Comparison of ENCODE assay signal across 8 mouse cellular contexts in the genomic region with DNA sequence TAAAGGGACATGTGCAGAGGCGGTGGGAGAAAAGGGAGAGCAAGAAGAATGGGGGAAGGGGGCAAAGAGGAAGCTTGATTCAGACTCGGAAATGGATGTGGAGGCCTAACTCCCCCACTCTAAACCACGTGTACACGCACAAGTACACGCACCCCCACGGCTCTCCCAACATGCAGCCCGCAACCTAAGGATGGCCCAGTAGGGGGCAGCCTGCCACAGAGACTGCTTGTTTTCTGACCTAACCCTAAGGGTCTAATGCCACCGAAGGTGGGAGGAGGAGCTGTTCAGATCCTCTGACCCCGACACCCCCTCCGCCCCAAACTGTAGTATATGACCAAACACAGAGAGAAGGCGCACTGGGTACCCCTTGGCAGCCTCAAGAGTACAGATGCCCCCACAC. TPM values are rescaled to one million over a fixed set of nuclear protein-coding genes. Genes with fewer than 3 reads are reported as not detected.
DNase-seq lines count a peak whose midpoint lies in the region; ATAC-seq and TF ChIP-seq lines count a peak whose summit lies in the region.

No protein-coding gene starts in this region.

- TF ChIP-seq CTCF in stomach, postnatal 0 days (IDR thresholded peaks at IDR 0.05; ENCODE audit: low read depth), result peak; percentile 74

- H3K27ac ChIP-seq in heart, embryonic 12.5 days (ENCODE audit: poor library complexity, severe bottlenecking), result no peak overlapping the region
- no peak overlapping the region for H3K27ac ChIP-seq in kidney, embryonic 16.5 days (ENCODE audit: low read length)
- H3K27ac ChIP-seq in limb, embryonic 15.5 days, result no peak overlapping the region
- H3K27ac ChIP-seq in midbrain, embryonic 16.5 days (ENCODE audit: low read length), result no peak overlapping the region
- no peak overlapping the region for H3K27ac ChIP-seq in stomach, postnatal 0 days (replicated peaks)

- H3K9ac ChIP-seq in heart, embryonic 12.5 days, result peak overlapping the region; percentile 61
- peak overlapping the region; percentile 76 for H3K9ac ChIP-seq in kidney, embryonic 16.5 days (replicated peaks; ENCODE audit: low read length)
- H3K9ac ChIP-seq in limb, embryonic 15.5 days, result 0 out of 2 replicates have a peak overlapping the region, but pooled peaks have one; percentile 23
- H3K9ac ChIP-seq in midbrain, embryonic 16.5 days (ENCODE audit: low read depth, low read length), result peak overlapping the region; percentile 74
- H3K9ac ChIP-seq in stomach, postnatal 0 days (ENCODE audit: low read length), result peak overlapping the region; percentile 61; the same call in 1 of the 2 replicates

- TF ChIP-seq EP300 in stomach, postnatal 0 days (optimal IDR thresholded peaks at IDR 0.05), result no peak

- peak overlapping the region; percentile 52 for H3K4me3 ChIP-seq in heart, embryonic 12.5 days
- peak overlapping the region; percentile 53 for H3K4me3 ChIP-seq in kidney, embryonic 16.5 days (ENCODE audit: low read length)
- H3K4me3 ChIP-seq in limb, embryonic 15.5 days, result peak overlapping the region; percentile 44
- H3K4me3 ChIP-seq in midbrain, embryonic 16.5 days (ENCODE audit: low read depth, low read length), result peak overlapping the region; percentile 47
- H3K4me3 ChIP-seq in stomach, postnatal 0 days (ENCODE audit: low read depth, low read length), result peak overlapping the region; percentile 40

- H3K27me3 ChIP-seq in heart, embryonic 12.5 days (replicated peaks), result peaks cover 23% of the 10 kb centered on the region
- peaks cover 9% of the 10 kb centered on the region; the same call in 1 of the 2 replicates for H3K27me3 ChIP-seq in kidney, embryonic 16.5 days (ENCODE audit: insufficient read depth, low read length)
- H3K27me3 ChIP-seq in limb, embryonic 15.5 days, result peaks cover 5% of the 10 kb centered on the region; the same call in 1 of the 2 replicates
- no peaks in the 10 kb centered on the region for H3K27me3 ChIP-seq in midbrain, embryonic 16.5 days (ENCODE audit: control insufficient read depth, insufficient read depth, low read depth, low read length)
- no peaks in the 10 kb centered on the region for H3K27me3 ChIP-seq in stomach, postnatal 0 days (ENCODE audit: control insufficient read depth, insufficient read depth, low read length)

- H3K4me1 ChIP-seq in heart, embryonic 12.5 days (replicated peaks), result peaks cover 18% of the 10 kb centered on the region
- peaks cover 8% of the 10 kb centered on the region for H3K4me1 ChIP-seq in kidney, embryonic 16.5 days (ENCODE audit: insufficient read depth, low read length)
- peaks cover 24% of the 10 kb centered on the region for H3K4me1 ChIP-seq in limb, embryonic 15.5 days
- peaks cover 4% of the 10 kb centered on the region; the same call in 1 of the 2 replicates for H3K4me1 ChIP-seq in midbrain, embryonic 16.5 days (ENCODE audit: control insufficient read depth, insufficient read depth, low read length)
- H3K4me1 ChIP-seq in stomach, postnatal 0 days (replicated peaks; ENCODE audit: control insufficient read depth, insufficient read depth), result peaks cover 4% of the 10 kb centered on the region; the same call in 1 of the 2 replicates

- H3K36me3 ChIP-seq in heart, embryonic 12.5 days, result no peaks in the 10 kb centered on the region
- no peaks in the 10 kb centered on the region for H3K36me3 ChIP-seq in kidney, embryonic 16.5 days (ENCODE audit: insufficient read depth, low read length)
- no peaks in the 10 kb centered on the region for H3K36me3 ChIP-seq in limb, embryonic 15.5 days
- H3K36me3 ChIP-seq in midbrain, embryonic 16.5 days (ENCODE audit: control insufficient read depth, insufficient read depth, low read length), result no peaks in the 10 kb centered on the region
- no peaks in the 10 kb centered on the region for H3K36me3 ChIP-seq in stomach, postnatal 0 days (ENCODE audit: control insufficient read depth, insufficient read depth, low read length)

- peak; percentile 45 for DNase-seq in ovary, postnatal 14 days (ENCODE audit: low spot score)
- DNase-seq in ovary, adult 18-20 months (ENCODE audit: low spot score), result no peak
- DNase-seq in embryo, embryonic 10 days (ENCODE audit: low spot score), result peak; percentile 83
- DNase-seq in stomach, postnatal 0 days (ENCODE audit: low spot score), result peak; percentile 78

- H3K9me3 ChIP-seq in heart, embryonic 12.5 days (replicated peaks), result no peaks in the 10 kb centered on the region
- no peaks in the 10 kb centered on the region for H3K9me3 ChIP-seq in kidney, embryonic 16.5 days (ENCODE audit: low read length)
- H3K9me3 ChIP-seq in limb, embryonic 15.5 days, result no peaks in the 10 kb centered on the region
- no peaks in the 10 kb centered on the region for H3K9me3 ChIP-seq in midbrain, embryonic 16.5 days (replicated peaks; ENCODE audit: control insufficient read depth, low read length, poor library complexity, severe bottlenecking)
- H3K9me3 ChIP-seq in stomach, postnatal 0 days (ENCODE audit: control insufficient read depth, low read length), result no peaks in the 10 kb centered on the region

- H3K4me2 ChIP-seq in heart, embryonic 12.5 days, result peak overlapping the region; percentile 92
- peak overlapping the region; percentile 97 for H3K4me2 ChIP-seq in kidney, embryonic 16.5 days (replicated peaks; ENCODE audit: low read depth, low read length)
- peak overlapping the region; percentile 91 for H3K4me2 ChIP-seq in limb, embryonic 15.5 days
- H3K4me2 ChIP-seq in midbrain, embryonic 16.5 days (ENCODE audit: low read length), result peak overlapping the region; percentile 90
- peak overlapping the region; percentile 92 for H3K4me2 ChIP-seq in stomach, postnatal 0 days (replicated peaks; ENCODE audit: low read depth)

- 0 out of 2 replicates have a peak, but pooled peaks have one; percentile 25 for ATAC-seq in heart, embryonic 12.5 days (ENCODE audit: insufficient number of reproducible peaks, low FRiP score)
- ATAC-seq in kidney, embryonic 16.5 days (ENCODE audit: low FRiP score, low TSS enrichment), result peak; percentile 43; the same call in 1 of the 2 replicates
- ATAC-seq in limb, embryonic 15.5 days (ENCODE audit: insufficient number of reproducible peaks, low FRiP score, low TSS enrichment, low read depth), result no peak
- peak; percentile 73 for ATAC-seq in midbrain, embryonic 16.5 days
- peak; percentile 39; the same call in 1 of the 2 replicates for ATAC-seq in stomach, postnatal 0 days (ENCODE audit: low FRiP score, low TSS enrichment)

- 3% methylated on average over 11 of the region's 11 CpGs for WGBS in heart, embryonic 12.5 days
- 2% methylated on average over 11 of the region's 11 CpGs for WGBS in kidney, embryonic 16.5 days
- 4% methylated on average over 11 of the region's 11 CpGs for WGBS in limb, embryonic 15.5 days
- 2% methylated on average over 11 of the region's 11 CpGs for WGBS in midbrain, embryonic 16.5 days
- 5% methylated on average over 11 of the region's 11 CpGs for WGBS in stomach, postnatal 0 days

RNA-seq across cellular contexts. Expression of gene Chrm1, which starts 1.3 kb away (rescaled TPM):
- 0.05 TPM in 1 of 2 replicates, not detected in the other for polyA plus RNA-seq in heart, embryonic 12.5 days (2016; fragmentation: Nextera tagmentation; extraction: Ambion mirVana)
- 0.11 and 0.14 TPM in 2 replicates for polyA plus RNA-seq in kidney, embryonic 16.5 days (2015; fragmentation: Nextera tagmentation; extraction: Ambion mirVana)
- 0.18 and 0.19 TPM in 2 replicates for polyA plus RNA-seq in limb, embryonic 15.5 days (2015; fragmentation: Nextera tagmentation; extraction: Ambion mirVana)
- polyA plus RNA-seq in midbrain, embryonic 16.5 days (2015; fragmentation: Nextera tagmentation; extraction: Ambion mirVana), result 0.53 and 0.65 TPM in 2 replicates
- 1.4 and 1.8 TPM in 2 replicates for polyA plus RNA-seq in stomach, postnatal 0 days (2015; fragmentation: Nextera tagmentation; extraction: Ambion mirVana)

RNA-seq across cellular contexts. Expression of gene Slc22a6, which starts 44.5 kb away (rescaled TPM):
- not detected in 2 replicates for polyA plus RNA-seq in heart, embryonic 12.5 days (2016; fragmentation: Nextera tagmentation; extraction: Ambion mirVana)
- 48.8 and 59.4 TPM in 2 replicates for polyA plus RNA-seq in kidney, embryonic 16.5 days (2015; fragmentation: Nextera tagmentation; extraction: Ambion mirVana)
- polyA plus RNA-seq in limb, embryonic 15.5 days (2015; fragmentation: Nextera tagmentation; extraction: Ambion mirVana), result 0.06 TPM in 1 of 2 replicates, not detected in the other
- 9.2 and 10.0 TPM in 2 replicates for polyA plus RNA-seq in midbrain, embryonic 16.5 days (2015; fragmentation: Nextera tagmentation; extraction: Ambion mirVana)
- polyA plus RNA-seq in stomach, postnatal 0 days (2015; fragmentation: Nextera tagmentation; extraction: Ambion mirVana), result not detected in 2 replicates

Comparison
In these comparisons a context has a peak if more than half of its experiments do, and no peak if none do; other contexts are left out.
1. H3K9ac ChIP-seq: peak in every context shown above with its lines; median percentile 76 in kidney, embryonic 16.5 days; 74 in midbrain, embryonic 16.5 days; 61 in heart, embryonic 12.5 days; 61 in stomach, postnatal 0 days; 23 in limb, embryonic 15.5 days.